Mouse (Mus musculus): ENCODE measurements around the gene Frmd4b.

DNA sequence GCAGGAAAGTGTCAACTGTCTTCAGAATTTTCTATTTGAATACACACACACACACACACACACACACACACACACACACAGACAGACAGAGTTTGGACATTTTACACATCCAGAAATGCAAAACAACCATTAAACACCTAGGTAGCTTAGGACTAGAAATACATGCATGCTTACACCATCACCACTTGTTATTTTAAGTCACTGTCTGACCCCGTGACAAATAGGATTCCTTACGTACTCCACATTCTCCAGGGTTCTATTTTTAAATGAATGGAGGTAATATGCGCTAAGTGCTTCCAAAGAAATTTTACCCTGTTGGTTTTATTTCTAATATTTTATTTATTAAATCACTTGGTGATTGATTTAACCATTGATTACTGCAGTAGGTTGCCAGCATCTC is 351.6 kb downstream of the Frmd4b start:
- TF ChIP-seq CTCF (IDR thresholded peaks at IDR 0.05) (no peak), EP300 (IDR thresholded peaks at IDR 0.05) (no peak)

Data from lung, postnatal 0 days (tissue).